Mouse (Mus musculus): ENCODE results near the gene Ccdc30. TPM values are rescaled to one million over a fixed set of nuclear protein-coding genes. Genes with fewer than 3 reads are reported as not detected.
"Not testable (repeated sequence)": the region's sequence is repeated elsewhere in the genome, so short reads cannot be mapped to it uniquely, and the experiment has no call there.

The Ccdc30 gene
- polyA plus RNA-seq, 1 experiment from 2014 or later, result 1.4 TPM

DNA sequence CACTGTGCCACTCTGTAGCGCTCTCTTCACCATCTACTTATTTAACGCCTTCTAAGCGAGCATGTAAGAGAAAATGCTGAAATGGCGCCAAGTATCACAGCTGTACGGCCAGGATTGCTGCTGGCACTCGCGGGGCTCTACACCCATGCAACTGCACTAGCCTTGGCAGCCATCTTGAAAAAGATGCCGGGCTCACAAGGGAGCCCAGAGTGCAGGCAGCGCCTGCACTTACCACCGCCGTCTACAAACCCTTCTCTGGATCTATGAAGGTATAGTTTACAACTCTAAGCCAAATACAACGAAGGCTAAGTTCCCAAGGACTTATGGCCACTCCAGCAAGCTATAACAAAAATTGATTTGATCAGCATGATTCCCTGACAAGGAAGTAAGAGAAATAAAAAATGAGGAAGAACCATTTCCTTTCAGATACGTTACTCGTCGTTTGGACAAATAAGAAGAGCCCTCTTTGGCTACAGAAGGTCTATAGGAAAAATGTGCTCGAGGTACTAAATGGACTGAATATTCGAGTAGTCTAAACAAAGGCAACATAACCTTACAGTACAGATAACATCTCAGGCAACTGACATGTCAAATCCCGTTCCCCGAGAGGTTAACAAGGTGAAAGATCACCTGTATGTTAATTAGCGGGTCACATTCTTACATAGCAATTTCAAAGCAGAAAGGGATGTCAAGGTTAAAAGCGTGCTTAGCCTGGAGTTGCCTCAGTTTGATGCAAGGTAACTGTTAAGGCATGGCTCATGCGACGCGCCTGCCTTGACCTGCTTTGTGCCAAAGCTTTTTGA is 122.3 kb downstream of the Ccdc30 start:
- peak overlapping the region; percentile 81 for H3K27ac ChIP-seq (replicated peaks)
- H3K36me3 ChIP-seq (ENCODE audit: control insufficient read depth, insufficient read depth, low read length), result no peaks in the 10 kb centered on the region
- no peaks in the 10 kb centered on the region for H3K9me3 ChIP-seq (ENCODE audit: control insufficient read depth, low read length)
- 0 out of 2 replicates have a peak, but pooled peaks cover 4% of the 10 kb centered on the region for H3K4me1 ChIP-seq (replicated peaks; ENCODE audit: control insufficient read depth, insufficient read depth)
- peak overlapping the region; percentile 83 for H3K4me3 ChIP-seq (ENCODE audit: low read depth, low read length)
- no peaks in the 10 kb centered on the region for H3K27me3 ChIP-seq (ENCODE audit: control insufficient read depth, insufficient read depth, low read length)
- DNase-seq (ENCODE audit: low spot score), result peak; percentile 67
- WGBS, result under 1% methylated on average over 24 of the region's 24 CpGs
- H3K4me2 ChIP-seq (replicated peaks; ENCODE audit: low read depth), result peak overlapping the region; percentile 90
- peak overlapping the region; percentile 81 for H3K9ac ChIP-seq (ENCODE audit: low read length)
- TF ChIP-seq EP300 (optimal IDR thresholded peaks at IDR 0.05) (no peak), CTCF (IDR thresholded peaks at IDR 0.05; ENCODE audit: low read depth) (no peak)
- no peak for ATAC-seq (ENCODE audit: low FRiP score, low TSS enrichment)

- 67% methylated on average over 1 of the region's 1 CpGs for WGBS
- Histone ChIP-seq H3K27ac (replicated peaks) (no peak overlapping the region), H3K36me3 (ENCODE audit: control insufficient read depth, insufficient read depth, low read length) (no peaks in the 10 kb centered on the region), H3K9me3 (ENCODE audit: control insufficient read depth, low read length) (no peaks in the 10 kb centered on the region), H3K4me1 (replicated peaks; ENCODE audit: control insufficient read depth, insufficient read depth) (0 out of 2 replicates have a peak, but pooled peaks cover 4% of the 10 kb centered on the region), H3K27me3 (ENCODE audit: control insufficient read depth, insufficient read depth, low read length) (no peaks in the 10 kb centered on the region), H3K9ac (ENCODE audit: low read length) (peak overlapping the region; percentile 81; the same call in 1 of the 2 replicates), H3K4me2 (replicated peaks; ENCODE audit: low read depth) (peak overlapping the region; percentile 90), H3K4me3 (ENCODE audit: low read depth, low read length) (peak overlapping the region; percentile 83; the same call in 1 of the 2 replicates)
- DNase-seq (ENCODE audit: low spot score) (no peak), ATAC-seq (ENCODE audit: low FRiP score, low TSS enrichment) (no peak)
- TF ChIP-seq EP300 (optimal IDR thresholded peaks at IDR 0.05) (no peak), CTCF (IDR thresholded peaks at IDR 0.05; ENCODE audit: low read depth) (no peak)
These were observed 123.4 kb downstream of the Ccdc30 start for GRCm38 (mm10) chr4:119291921-119292320.

DNA sequence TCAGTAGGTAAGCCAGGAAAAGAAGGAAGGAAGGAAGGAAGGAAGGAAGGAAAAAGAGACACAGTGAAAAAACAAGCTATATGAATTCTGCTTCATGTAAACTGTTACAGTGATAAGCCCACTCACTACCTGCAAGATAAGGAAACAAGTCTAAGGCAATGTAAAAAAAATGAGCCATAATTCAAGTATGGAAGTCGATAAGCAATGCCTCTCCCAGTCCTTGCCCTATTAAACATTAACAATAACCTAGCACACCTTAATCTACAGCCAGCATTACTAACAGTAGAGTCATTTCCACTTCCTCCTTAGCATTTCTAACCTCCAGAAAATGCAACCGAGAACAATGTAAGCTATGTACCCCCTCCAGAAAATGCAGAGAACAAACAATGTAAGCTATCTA is 130.0 kb downstream of the Ccdc30 start:
- no peaks in the 10 kb centered on the region for H3K4me1 ChIP-seq (replicated peaks; ENCODE audit: control insufficient read depth, insufficient read depth)
- ATAC-seq (ENCODE audit: low FRiP score, low TSS enrichment), result peak; percentile 89
- H3K9me3 ChIP-seq (ENCODE audit: control insufficient read depth, low read length), result no peaks in the 10 kb centered on the region
- no peak overlapping the region for H3K9ac ChIP-seq (ENCODE audit: low read length)
- no peak for TF ChIP-seq CTCF (IDR thresholded peaks at IDR 0.05; ENCODE audit: low read depth)
- no peak for TF ChIP-seq EP300 (optimal IDR thresholded peaks at IDR 0.05)
- peak overlapping the region; percentile 46 for H3K27ac ChIP-seq (replicated peaks)
- H3K27me3 ChIP-seq (ENCODE audit: control insufficient read depth, insufficient read depth, low read length), result no peaks in the 10 kb centered on the region
- WGBS, result 43% methylated on average over 2 of the region's 2 CpGs
- DNase-seq (ENCODE audit: low spot score), result no peak
- no peak overlapping the region for H3K4me3 ChIP-seq (ENCODE audit: low read depth, low read length)
- H3K4me2 ChIP-seq (replicated peaks; ENCODE audit: low read depth), result no peak overlapping the region
- H3K36me3 ChIP-seq (ENCODE audit: control insufficient read depth, insufficient read depth, low read length), result peaks cover 17% of the 10 kb centered on the region

- peaks cover 17% of the 10 kb centered on the region for H3K36me3 ChIP-seq (ENCODE audit: control insufficient read depth, insufficient read depth, low read length)
- no peak overlapping the region for H3K4me2 ChIP-seq (replicated peaks; ENCODE audit: low read depth)
- H3K9me3 ChIP-seq (ENCODE audit: control insufficient read depth, low read length), result no peaks in the 10 kb centered on the region
- DNase-seq (ENCODE audit: low spot score), result no peak
- WGBS, result 69% methylated on average over 1 of the region's 1 CpGs
- no peaks in the 10 kb centered on the region for H3K27me3 ChIP-seq (ENCODE audit: control insufficient read depth, insufficient read depth, low read length)
- 0 out of 2 replicates have a peak, but pooled peaks have one; percentile 38 for ATAC-seq (ENCODE audit: low FRiP score, low TSS enrichment)
- no peak overlapping the region for H3K9ac ChIP-seq (ENCODE audit: low read length)
- TF ChIP-seq EP300 (optimal IDR thresholded peaks at IDR 0.05), result no peak
- TF ChIP-seq CTCF (IDR thresholded peaks at IDR 0.05; ENCODE audit: low read depth), result no peak
- H3K27ac ChIP-seq (replicated peaks), result no peak overlapping the region; the same call in 1 of the 2 replicates
- no peaks in the 10 kb centered on the region for H3K4me1 ChIP-seq (replicated peaks; ENCODE audit: control insufficient read depth, insufficient read depth)
- no peak overlapping the region for H3K4me3 ChIP-seq (ENCODE audit: low read depth, low read length)
These were observed 130.5 kb downstream of the Ccdc30 start for GRCm38 (mm10) chr4:119284861-119285260.

DNA sequence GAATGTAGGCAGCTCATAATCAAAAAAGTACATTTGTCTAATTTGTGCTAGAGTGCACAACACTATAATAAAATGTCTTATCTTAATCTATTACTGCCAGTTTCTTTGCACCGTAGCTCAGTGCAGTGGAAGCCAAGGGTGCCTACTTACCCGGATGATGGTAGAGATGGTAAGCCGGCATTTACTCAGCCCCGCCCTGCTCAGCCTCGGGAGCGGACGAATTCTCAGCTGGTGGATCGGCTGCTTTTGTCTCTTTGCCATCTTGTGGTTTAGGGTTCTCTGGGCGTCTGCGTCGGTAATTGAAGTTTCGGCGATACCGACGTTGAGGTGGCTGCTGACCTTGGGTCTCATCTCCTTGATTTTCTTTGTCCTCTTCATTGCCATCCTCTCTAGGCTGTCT is 136.5 kb downstream of the Ccdc30 start:
- not testable (repeated sequence) for H3K27me3 ChIP-seq (ENCODE audit: control insufficient read depth, insufficient read depth, low read length); H3K4me2 ChIP-seq (replicated peaks; ENCODE audit: low read depth); H3K9ac ChIP-seq (ENCODE audit: low read length); ATAC-seq (ENCODE audit: low FRiP score, low TSS enrichment); DNase-seq (ENCODE audit: low spot score); H3K9me3 ChIP-seq (ENCODE audit: control insufficient read depth, low read length); H3K27ac ChIP-seq (replicated peaks); H3K4me1 ChIP-seq (replicated peaks; ENCODE audit: control insufficient read depth, insufficient read depth); H3K4me3 ChIP-seq (ENCODE audit: low read depth, low read length)
- peaks cover 21% of the 10 kb centered on the region for H3K36me3 ChIP-seq (ENCODE audit: control insufficient read depth, insufficient read depth, low read length)
- WGBS, result 78% methylated on average over 15 of the region's 15 CpGs

DNA sequence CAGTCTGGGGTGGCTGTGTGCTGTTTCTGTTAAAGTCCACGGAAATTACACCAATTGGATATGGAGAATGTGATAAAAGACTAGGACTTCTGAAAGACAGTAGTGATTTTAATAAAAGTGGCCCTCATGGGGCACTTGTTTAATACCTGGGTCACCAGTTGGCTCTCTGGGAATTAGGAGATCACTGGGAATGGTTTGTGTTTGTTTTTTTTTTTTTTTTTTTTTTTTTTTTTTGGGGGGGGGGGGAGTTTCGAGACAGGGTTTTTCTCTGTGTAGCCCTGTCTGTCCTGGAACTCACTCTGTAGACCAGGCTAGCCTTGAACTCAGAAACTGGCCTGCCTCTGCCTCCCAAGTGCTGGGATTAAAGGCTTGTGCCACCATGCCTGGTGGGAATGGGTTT is 139.6 kb downstream of the Ccdc30 start:
- ATAC-seq (ENCODE audit: low FRiP score, low TSS enrichment) (no peak), DNase-seq (ENCODE audit: low spot score) (no peak)
- H3K27me3 ChIP-seq (ENCODE audit: control insufficient read depth, insufficient read depth, low read length), result no peaks in the 10 kb centered on the region
- TF ChIP-seq CTCF (IDR thresholded peaks at IDR 0.05; ENCODE audit: low read depth), result no peak
- no peak for TF ChIP-seq EP300 (optimal IDR thresholded peaks at IDR 0.05)
- peak overlapping the region; percentile 74 for H3K27ac ChIP-seq (replicated peaks)
- H3K36me3 ChIP-seq (ENCODE audit: control insufficient read depth, insufficient read depth, low read length), result peaks cover 10% of the 10 kb centered on the region; the same call in 1 of the 2 replicates
- no peaks in the 10 kb centered on the region for H3K9me3 ChIP-seq (ENCODE audit: control insufficient read depth, low read length)
- no peak overlapping the region for H3K9ac ChIP-seq (ENCODE audit: low read length)
- no peak overlapping the region for H3K4me3 ChIP-seq (ENCODE audit: low read depth, low read length)
- H3K4me1 ChIP-seq (replicated peaks; ENCODE audit: control insufficient read depth, insufficient read depth), result no peaks in the 10 kb centered on the region
- whole genome bisulfite sequencing, result 74% methylated on average over 2 of the region's 2 CpGs
- H3K4me2 ChIP-seq (replicated peaks; ENCODE audit: low read depth), result no peak overlapping the region

Measured in stomach, postnatal 0 days (tissue).